Mouse (Mus musculus) heart, postnatal 10 days (tissue): ENCODE results near the gene Eif3i. TPM values are rescaled to one million over a fixed set of nuclear protein-coding genes. Genes with fewer than 3 reads are reported as not detected.
A peak's percentile ranks its signal among the peaks of the same experiment; 100 is the strongest.
"Not testable (repeated sequence)": the region's sequence is repeated elsewhere in the genome, so short reads cannot be mapped to it uniquely, and the experiment has no call there.

Source experiments
- DNase-seq, 2 experiments: peaks; one replicate each; pipeline ENCODE4 v3.0.0; 2021
- intact Hi-C: fragments of 180-260 bp; cut with DNase I; formaldehyde crosslinking; loops from one replicate; pipeline ENCODE4 v1.15.1; 2025
- microRNA-seq, 2 experiments: library from miRNA; unstranded; fragments of <30 nt; microRNA quantifications; one replicate each; pipeline ENCODE4 v1.2.0; 2022
- total RNA-seq, 2 experiments: library from RNA; stranded (reverse); gene quantifications; 2 replicates each; pipeline ENCODE4 v1.2.3; 2021

Gene Eif3i
- total RNA-seq, 2 experiments from 2014 or later = 143 to 144 TPM

GRCm38 (mm10) chr4:129547631-129548030, 52.8 kb downstream of the Eif3i start:
- intact Hi-C loops = loop anchor here (2.0 kb wide), 1 partner anchor 61 kb away; no protein-coding TSS in a partner anchor
- not testable (repeated sequence) for DNase-seq

DNA sequence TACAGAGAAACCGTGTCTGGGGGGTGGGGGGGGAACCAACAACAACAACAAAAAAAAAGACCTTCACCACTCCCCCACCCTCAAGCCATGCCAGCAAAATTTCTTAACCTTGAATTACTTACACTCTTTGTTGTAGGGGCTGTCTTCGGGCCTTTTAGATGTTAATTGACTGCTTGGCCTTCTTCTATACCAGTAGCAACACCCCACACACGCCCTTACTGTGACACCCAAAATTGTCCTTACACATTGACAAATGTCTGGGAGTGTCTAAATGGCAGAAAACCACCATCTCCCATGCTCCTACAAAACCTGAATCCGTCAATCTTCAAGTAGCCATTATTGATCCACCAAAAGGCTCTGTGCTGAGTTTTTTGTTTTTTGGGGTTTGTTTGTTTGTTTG, 56.3 kb downstream of the Eif3i start:
- intact Hi-C loops = loop anchor here (5.0 kb wide), 1 partner anchor 47 kb away; no protein-coding TSS in a partner anchor
- no peak for DNase-seq

DNA sequence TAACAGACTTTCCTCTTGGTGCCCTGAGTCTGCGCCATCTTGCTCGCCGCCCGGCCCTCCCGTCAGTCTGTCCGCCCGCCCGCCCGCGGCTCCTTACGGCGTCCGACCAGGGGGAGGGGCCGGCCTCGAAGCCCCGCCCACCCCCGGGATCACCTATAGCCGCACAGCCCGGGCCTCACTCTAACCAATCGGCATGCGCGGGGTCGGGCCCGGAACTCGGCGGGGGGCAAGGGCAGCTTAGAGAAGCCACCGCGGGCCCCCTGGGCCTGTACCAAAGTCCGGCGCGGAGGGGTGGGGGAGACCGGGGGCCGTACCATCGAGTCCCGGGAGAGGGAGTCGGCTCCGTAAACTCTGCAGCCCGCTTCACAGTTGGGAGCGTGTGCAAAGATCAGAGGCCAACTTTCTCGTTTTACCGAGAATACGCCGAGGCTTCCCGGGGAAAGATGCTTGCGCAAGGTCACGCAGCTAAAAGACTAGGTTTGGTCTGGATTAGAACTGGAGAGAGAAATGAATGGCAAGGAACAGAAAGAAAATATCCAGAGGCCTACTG, 57.8 kb downstream of the Eif3i start, which contains the start of gene Hdac1:
Gene Hdac1 (minus strand): TSS at position 122 of the 550 bp plus-strand sequence.
- DNase-seq = peak; percentile 97 to 98
- intact Hi-C loops = loop anchor here (5.0 kb wide), 1 partner anchor 45 kb away; no protein-coding TSS in a partner anchor

Small RNA genes lying within 50 kb of the gene (microRNA-seq; reads per million reads assigned to microRNA genes)
- 0 reads per million in 2 experiments for gene Mir8119

Other genes starting within 250 kb of the Eif3i start
- gene Zbtb8a, start 222.5 kb downstream of the Eif3i start, total RNA-seq = 1 to 10 TPM; 5.9 to 7.1 TPM
- under 1 TPM; 0.29 to 0.52 TPM for gene Zbtb8b, start 159.8 kb downstream of the Eif3i start, total RNA-seq
- 10 to 100 TPM; 35.9 to 38.2 TPM for gene Bsdc1, start 139.1 kb downstream of the Eif3i start, total RNA-seq
- not detected for gene Tssk3, start 109.6 kb downstream of the Eif3i start, total RNA-seq
- not detected for gene Fam229a, start 109.5 kb downstream of the Eif3i start, total RNA-seq
- gene Marcksl1, start 87.1 kb downstream of the Eif3i start, total RNA-seq = 10 to 100 TPM; 42.3 to 63.4 TPM
- 10 to 100 TPM; 35.1 to 38.1 TPM for gene Hdac1, start 57.9 kb downstream of the Eif3i start, total RNA-seq
- gene Lck, start 27.0 kb downstream of the Eif3i start, total RNA-seq = 1 to 10 TPM; 2.1 to 3.9 TPM
- 1 to 10 TPM; 1.7 to 1.9 TPM for gene Fam167b, start 22.1 kb downstream of the Eif3i start, total RNA-seq
- 10 to 100 TPM; 61.7 to 63.5 TPM for gene Tmem234, start within 50 bp of the Eif3i start, total RNA-seq
- gene Dcdc2b, start 13.6 kb upstream of the Eif3i start, total RNA-seq = under 1 TPM; 0.52 to 0.84 TPM
- 10 to 100 TPM; 13.1 to 18.2 TPM for gene Iqcc, start 18.5 kb upstream of the Eif3i start, total RNA-seq
- gene Ccdc28b, start 23.3 kb upstream of the Eif3i start, total RNA-seq = 10 to 100 TPM; 35.0 to 41.0 TPM
- 10 to 100 TPM; 34.1 to 39.7 TPM for gene Txlna, start 40.4 kb upstream of the Eif3i start, total RNA-seq
- gene Kpna6, start 72.1 kb upstream of the Eif3i start, total RNA-seq = 10 to 100 TPM; 73.5 to 75.9 TPM
- 1 to 10 TPM; 4.6 to 6.2 TPM for gene Tmem39b, start 96.2 kb upstream of the Eif3i start, total RNA-seq
- gene Khdrbs1, start 141.7 kb upstream of the Eif3i start, total RNA-seq = 10 to 100 TPM; 67.8 to 76.8 TPM
- gene Ptp4a2, start 210.6 kb upstream of the Eif3i start, total RNA-seq = 100 to 1,000 TPM; 243 to 271 TPM